Mouse (Mus musculus): ENCODE data around the gene Pdcd5.

DNA sequence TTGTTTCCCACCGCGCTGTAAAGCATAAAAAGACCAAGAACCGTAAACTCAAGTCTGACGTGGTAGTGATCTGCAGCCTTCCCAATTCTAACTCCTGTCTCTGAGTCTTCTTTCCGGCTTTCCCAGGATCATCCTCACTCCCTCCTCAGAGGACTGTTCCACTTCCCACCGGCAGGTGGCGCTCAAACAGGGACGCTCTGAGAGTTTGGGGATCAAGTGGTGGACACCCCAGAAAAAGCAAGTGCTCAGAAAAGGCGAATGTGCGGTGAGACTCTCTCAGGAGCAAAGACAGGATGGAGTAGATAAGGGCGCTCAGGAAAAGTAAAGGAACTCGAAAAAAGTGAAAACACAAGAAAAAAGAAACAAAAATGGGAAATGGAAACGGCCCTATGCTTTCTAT lies 39.4 kb upstream of the Pdcd5 start:
- TF ChIP-seq GATA1 (IDR thresholded peaks at IDR 0.05; ENCODE audit: borderline replicate concordance, low read length) (no peak), FLI1 (IDR thresholded peaks at IDR 0.05; ENCODE audit: low read length) (no peak)

Measured in megakaryocyte, embryonic 14.5 days (primary cell).